Mouse (Mus musculus) myocyte (in vitro differentiated cells): ENCODE data around the gene Colgalt2. TPM values are rescaled to one million over a fixed set of nuclear protein-coding genes. Genes with fewer than 3 reads are reported as not detected.
"Not testable (repeated sequence)": the region's sequence is repeated elsewhere in the genome, so short reads cannot be mapped to it uniquely, and the experiment has no call there.

Experiments
- H3K27me3 ChIP-seq: one replicate; pipeline ENCODE4 v1.6.1; 2011; ENCODE audit not compliant: control insufficient read depth, insufficient read depth, insufficient read length
- H3K36me3 ChIP-seq: one replicate; pipeline ENCODE4 v1.6.1; 2011; ENCODE audit not compliant: control insufficient read depth, insufficient read depth
- H3K4me2 ChIP-seq: one replicate; pipeline ENCODE4 v1.6.1; 2011; ENCODE audit warnings: low read depth, control low read depth
- H3K4me3 ChIP-seq: one replicate; pipeline ENCODE4 v1.5.1; 2011; ENCODE audit warnings: mild to moderate bottlenecking, control low read depth, moderate library complexity
- H3K79me2 ChIP-seq: one replicate; pipeline ENCODE4 v1.6.1; 2011; ENCODE audit not compliant: control insufficient read depth, insufficient read depth
- H3ac ChIP-seq: one replicate; pipeline ENCODE4 v1.6.1; 2011; ENCODE audit not compliant: control insufficient read depth, insufficient read length
- CEBPB ChIP-seq: IDR thresholded peaks from 2 replicates; pipeline ENCODE4 v1.6.1; 2011; ENCODE audit warnings: mild to moderate bottlenecking, moderate library complexity; ENCODE audit not compliant: poor library complexity, insufficient read depth, severe bottlenecking
- E2F4 ChIP-seq: IDR thresholded peaks from one replicate; pipeline ENCODE4 v1.6.1; 2011; ENCODE audit warnings: mild to moderate bottlenecking, control low read depth, moderate library complexity; ENCODE audit not compliant: insufficient read depth
- MAX ChIP-seq: IDR thresholded peaks from one replicate; pipeline ENCODE4 v1.6.1; 2011; ENCODE audit warnings: low read depth, mild to moderate bottlenecking, control low read depth
- MYOD1 ChIP-seq, 3 experiments: IDR thresholded peaks; one replicate each; pipeline ENCODE4 v1.6.1; 2011; ENCODE audit warnings: control low read depth in 2 of 3, low read depth in 2 of 3, mild to moderate bottlenecking in 2 of 3, moderate library complexity in 1 of 3; ENCODE audit not compliant: insufficient read length in 2 of 3, control insufficient read depth in 1 of 3
- MYOG ChIP-seq, 3 experiments: IDR thresholded peaks; one replicate each; pipeline ENCODE4 v1.6.1; 2011; ENCODE audit warnings: control low read depth in 2 of 3, low read depth in 2 of 3, mild to moderate bottlenecking in 2 of 3; ENCODE audit not compliant: insufficient read length in 2 of 3, control insufficient read depth in 1 of 3, insufficient read depth in 1 of 3
- POLR2A ChIP-seq: IDR thresholded peaks from one replicate; pipeline ENCODE4 v1.6.1; 2011; ENCODE audit warnings: low read depth, mild to moderate bottlenecking, control low read depth, moderate library complexity; ENCODE audit not compliant: insufficient read length
- POLR2AphosphoS2 ChIP-seq: IDR thresholded peaks from one replicate; pipeline ENCODE4 v1.6.1; 2011; ENCODE audit warnings: low read depth, control low read depth; ENCODE audit not compliant: insufficient read length
- REST ChIP-seq: IDR thresholded peaks from one replicate; pipeline ENCODE4 v1.6.1; 2011; ENCODE audit warnings: mild to moderate bottlenecking, control low read depth, moderate library complexity; ENCODE audit not compliant: insufficient read depth, insufficient read length
- SRF ChIP-seq: IDR thresholded peaks from one replicate; pipeline ENCODE4 v1.6.1; 2011; ENCODE audit warnings: low read depth; ENCODE audit not compliant: control insufficient read depth, insufficient read length
- TCF12 ChIP-seq: IDR thresholded peaks from one replicate; pipeline ENCODE4 v1.6.1; 2011; ENCODE audit warnings: mild to moderate bottlenecking, control low read depth; ENCODE audit not compliant: poor library complexity, insufficient read depth, severe bottlenecking
- TCF3 ChIP-seq: IDR thresholded peaks from one replicate; pipeline ENCODE4 v1.6.1; 2011; ENCODE audit warnings: low read depth, control low read depth; ENCODE audit not compliant: insufficient read length
- USF1 ChIP-seq: IDR thresholded peaks from one replicate; pipeline ENCODE4 v1.6.1; 2011; ENCODE audit warnings: low read depth, mild to moderate bottlenecking, control low read depth, moderate library complexity
- polyA plus RNA-seq: library from polyadenylated mRNA; unstranded; fragments of >200 nt; fragmentation: generic; extraction: Trizol; gene quantifications from one replicate; pipeline ENCODE4 v1.2.1, GENCODE M21; 2012; ENCODE audit warnings: missing spikeins

Gene Colgalt2
- polyA plus RNA-seq: not detected

DNA sequence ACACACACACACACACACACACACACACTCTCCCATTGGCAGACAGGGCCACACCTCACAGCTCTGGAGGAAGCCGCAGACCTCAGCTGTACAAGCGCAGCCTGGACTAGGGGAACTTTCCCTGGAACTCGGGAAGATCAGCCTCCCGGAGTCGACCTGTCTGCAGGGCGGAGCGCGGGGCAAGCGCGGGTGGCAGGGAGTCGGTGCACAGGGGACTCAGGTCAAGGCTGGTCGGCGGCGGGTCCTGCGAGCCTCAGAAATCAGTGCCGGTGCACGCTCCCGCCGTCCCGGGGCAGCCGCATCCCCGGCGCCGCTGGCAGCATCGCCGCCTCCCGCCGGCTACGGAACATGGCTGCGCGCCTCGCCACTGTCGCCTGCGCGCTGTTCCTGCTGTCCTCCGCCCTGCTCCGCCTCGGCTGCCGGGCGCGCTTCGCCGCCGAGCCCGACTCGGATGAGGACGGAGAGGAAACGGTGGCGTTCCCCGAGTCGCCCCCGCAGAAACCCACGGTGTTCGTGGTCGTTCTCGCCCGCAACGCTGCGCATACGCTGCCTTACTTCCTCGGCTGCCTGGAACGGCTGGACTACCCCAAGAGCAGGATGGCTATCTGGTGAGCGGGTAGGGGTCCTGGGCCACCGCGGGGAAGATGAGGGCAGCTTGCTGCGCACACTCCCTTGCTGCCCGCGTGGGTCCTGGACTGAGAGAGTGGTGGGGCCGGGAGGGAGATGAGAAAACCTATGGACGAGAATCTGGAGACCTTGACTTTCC, at the start of gene Colgalt2:
Gene Colgalt2, plus strand, starts transcription at position 41 of the 766 bp plus-strand sequence.
- H3K4me2 ChIP-seq: no peak within 1 kb of the TSS
- no peak within 1 kb of the TSS for H3ac ChIP-seq
- H3K79me2 ChIP-seq: no peaks in the 10 kb centered on the region
- peaks cover 19% of the 10 kb centered on the region for H3K27me3 ChIP-seq
- H3K36me3 ChIP-seq: no peaks in the 10 kb centered on the region
- H3K4me3 ChIP-seq: no peak within 1 kb of the TSS
- TF ChIP-seq POLR2A: no peak

DNA sequence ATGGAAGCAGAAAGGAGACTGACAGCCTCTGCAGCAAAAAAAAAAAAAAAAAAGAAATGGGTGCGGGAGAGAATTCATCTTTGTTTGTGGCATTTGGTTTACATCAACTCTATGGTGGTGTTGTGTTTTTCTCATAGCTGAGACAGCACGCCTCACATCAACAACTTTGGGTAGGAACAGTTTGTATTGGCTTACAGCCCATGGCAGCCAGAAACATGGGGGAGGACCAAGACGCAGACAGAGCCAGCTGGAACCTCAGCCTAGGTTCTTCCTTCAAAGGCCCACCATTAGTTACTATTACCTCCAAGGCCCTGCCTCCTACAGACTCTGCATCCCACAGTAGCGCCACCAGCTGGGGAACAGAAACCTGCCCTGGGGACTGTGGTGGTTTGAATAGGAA, 42.9 kb upstream of the Colgalt2 start:
- TF ChIP-seq MAX: no peak
- TF ChIP-seq TCF3: no peak
- TF ChIP-seq CEBPB: no peak
- TF ChIP-seq POLR2AphosphoS2: no peak
- TF ChIP-seq REST: no peak
- Histone ChIP-seq H3K36me3 (no peaks in the 10 kb centered on the region), H3K4me2 (no peak overlapping the region), H3K79me2 (no peaks in the 10 kb centered on the region), H3K27me3 (no peaks in the 10 kb centered on the region), H3K4me3 (no peak overlapping the region), H3ac (no peak overlapping the region)

DNA sequence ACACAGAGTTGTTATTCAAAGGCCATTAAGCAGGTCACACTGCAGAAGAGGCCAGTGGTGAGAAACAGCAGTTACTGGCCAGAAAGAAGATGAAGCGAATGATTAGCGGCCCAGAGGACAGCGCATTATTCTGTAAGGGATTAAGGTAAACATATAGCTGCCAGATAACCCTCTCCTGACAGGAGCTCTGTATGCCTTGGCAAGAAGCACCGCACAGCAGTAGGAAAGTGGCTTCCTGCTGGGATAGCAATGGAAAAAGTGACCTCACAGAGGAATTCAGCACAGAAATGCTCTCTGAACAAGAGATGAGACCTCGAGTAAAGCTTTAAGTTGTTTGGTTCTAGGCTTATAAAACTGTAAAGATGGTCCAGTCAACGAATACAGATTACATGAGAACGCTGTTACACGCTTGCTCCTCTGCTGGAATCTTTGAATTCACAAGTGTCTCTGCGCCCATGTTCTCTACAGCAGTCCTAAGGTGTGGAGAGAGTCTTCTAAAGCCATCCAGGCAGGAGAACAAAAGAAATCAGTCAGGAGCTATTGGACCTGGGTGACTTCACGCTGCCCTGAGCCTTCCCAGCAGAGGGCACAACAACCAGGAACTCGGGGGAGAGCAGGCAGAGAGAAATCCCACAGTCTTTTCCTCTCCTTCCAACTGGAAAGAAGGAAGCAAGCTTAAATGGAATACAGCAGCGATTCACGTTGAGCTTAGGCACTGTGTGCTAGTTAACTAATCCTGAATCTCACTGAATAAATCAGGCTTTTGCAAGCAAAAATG, 31.1 kb upstream of the Colgalt2 start:
- Histone ChIP-seq H3K36me3 (no peaks in the 10 kb centered on the region), H3K4me3 (no peak overlapping the region), H3K4me2 (no peak overlapping the region), H3K27me3 (no peaks in the 10 kb centered on the region), H3ac (no peak overlapping the region), H3K79me2 (no peaks in the 10 kb centered on the region)
- TF ChIP-seq REST (no peak), MYOD1 (IDR thresholded peaks at IDR 0.05; ENCODE audit: control insufficient read depth in 1 of 3, insufficient read length in 2 of 3, low read depth in 2 of 3) (no peak)

DNA sequence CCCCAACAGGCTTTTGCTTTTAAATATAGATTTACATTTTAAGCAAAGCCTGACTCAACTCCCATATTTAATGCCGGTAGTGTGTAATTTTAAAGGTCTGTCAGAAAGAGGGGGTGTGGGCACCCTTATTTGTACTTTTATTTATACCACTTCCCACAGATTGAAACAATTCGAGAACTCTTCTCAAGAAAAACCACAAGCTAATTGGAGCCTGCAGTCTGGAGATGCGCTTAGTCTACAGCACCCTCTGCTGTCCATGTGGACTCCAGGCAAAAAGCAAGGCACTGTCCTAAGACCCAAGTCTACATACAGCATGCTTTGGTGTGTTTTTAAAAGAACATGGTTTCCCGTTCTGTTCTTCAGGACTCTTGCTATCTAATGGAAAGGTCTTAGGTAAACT, 30.5 kb upstream of the Colgalt2 start:
- no peaks in the 10 kb centered on the region for H3K79me2 ChIP-seq
- no peak overlapping the region for H3K4me2 ChIP-seq
- TF ChIP-seq POLR2AphosphoS2 (no peak), CEBPB (no peak), TCF3 (no peak), USF1 (no peak), REST (no peak), E2F4 (no peak)
- no peaks in the 10 kb centered on the region for H3K36me3 ChIP-seq
- H3K27me3 ChIP-seq: no peaks in the 10 kb centered on the region
- no peak overlapping the region for H3ac ChIP-seq
- H3K4me3 ChIP-seq: no peak overlapping the region

DNA sequence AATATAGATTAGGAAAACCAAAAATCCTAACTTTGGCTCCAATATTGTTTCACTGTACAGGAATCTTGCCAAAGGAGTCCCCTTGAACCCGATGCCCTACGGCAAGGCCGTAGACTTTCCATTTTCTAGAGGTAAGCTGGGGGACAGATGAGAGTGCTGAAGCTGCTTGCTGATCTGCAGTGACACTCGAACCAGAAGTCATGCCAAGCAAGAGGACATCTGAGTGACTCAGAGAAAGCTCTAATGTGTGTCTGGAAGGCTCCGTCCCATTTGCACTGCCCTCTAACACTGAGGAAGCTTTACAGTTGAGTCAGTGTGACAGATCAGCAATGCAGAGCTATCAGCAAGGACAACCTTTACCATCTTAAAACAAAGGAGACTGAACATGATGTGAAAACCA, 21.3 kb upstream of the Colgalt2 start:
- no peak overlapping the region for H3K4me2 ChIP-seq
- no peak overlapping the region for H3K4me3 ChIP-seq
- no peaks in the 10 kb centered on the region for H3K79me2 ChIP-seq
- H3ac ChIP-seq: no peak overlapping the region
- H3K27me3 ChIP-seq: no peaks in the 10 kb centered on the region
- H3K36me3 ChIP-seq: no peaks in the 10 kb centered on the region
- no peak for TF ChIP-seq POLR2AphosphoS2
- TF ChIP-seq SRF: no peak
- TF ChIP-seq USF1: no peak

DNA sequence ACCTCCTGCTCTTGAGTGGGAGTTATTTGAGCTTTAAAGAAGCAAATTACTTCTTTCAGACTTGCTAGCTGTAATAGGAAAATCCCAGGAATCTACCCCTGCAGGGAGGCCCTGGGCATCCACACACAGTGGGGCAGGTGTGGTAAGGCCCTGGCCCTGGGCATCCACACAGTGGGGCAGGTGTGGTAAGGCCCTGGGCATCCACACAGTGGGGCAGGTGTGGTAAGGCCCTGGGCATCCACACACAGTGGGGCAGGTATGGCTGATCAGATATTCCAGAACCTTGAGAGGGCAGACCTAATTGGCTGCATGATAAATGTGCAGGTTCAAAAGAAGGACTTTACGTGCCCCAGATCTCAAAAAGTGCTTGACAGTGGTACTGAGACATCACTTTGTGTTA, 15.0 kb upstream of the Colgalt2 start:
- Histone ChIP-seq H3ac (no peak overlapping the region), H3K4me2 (no peak overlapping the region), H3K79me2 (no peaks in the 10 kb centered on the region), H3K27me3 (no peaks in the 10 kb centered on the region), H3K4me3 (no peak overlapping the region), H3K36me3 (no peaks in the 10 kb centered on the region)
- TF ChIP-seq POLR2AphosphoS2: no peak
- no peak for TF ChIP-seq MAX
- TF ChIP-seq USF1: no peak
- no peak for TF ChIP-seq TCF12
- no peak for TF ChIP-seq REST
- no peak for TF ChIP-seq TCF3
- no peak for TF ChIP-seq MYOG (IDR thresholded peaks at IDR 0.05; ENCODE audit: control insufficient read depth in 1 of 3, insufficient read depth in 1 of 3, insufficient read length in 2 of 3, low read depth in 2 of 3)
- TF ChIP-seq SRF: no peak
- no peak for TF ChIP-seq POLR2A
- no peak for TF ChIP-seq E2F4
- no peak for TF ChIP-seq CEBPB
- TF ChIP-seq MYOD1 (IDR thresholded peaks at IDR 0.05; ENCODE audit: control insufficient read depth in 1 of 3, insufficient read length in 2 of 3, low read depth in 2 of 3): no peak

DNA sequence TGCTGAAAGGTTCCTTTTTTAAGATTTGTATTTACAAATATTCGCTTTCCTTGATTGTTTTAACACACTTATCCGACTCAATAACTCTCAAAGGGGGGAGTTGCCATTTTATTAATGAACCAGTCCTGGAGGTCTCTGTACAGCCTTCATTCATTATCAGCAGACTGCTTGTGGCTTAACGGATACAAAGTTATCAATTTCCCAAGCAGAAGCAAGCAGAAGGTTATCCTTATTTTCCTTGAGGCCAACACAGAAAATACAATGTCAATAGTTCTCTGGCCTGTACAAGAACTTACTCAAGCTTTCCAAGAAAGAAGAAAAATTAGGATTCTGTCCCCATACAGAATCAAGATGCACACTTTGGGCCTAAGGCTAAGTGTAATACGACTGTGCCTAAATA, 13.9 kb upstream of the Colgalt2 start:
- H3K36me3 ChIP-seq, H3K27me3 ChIP-seq, H3K79me2 ChIP-seq: not testable (repeated sequence)
- Histone ChIP-seq H3K4me2 (peak overlapping the region; percentile 66), H3ac (peak overlapping the region; percentile 78), H3K4me3 (peak overlapping the region; percentile 23)
